Mouse (Mus musculus) heart, postnatal 0 days (tissue): Measurements from ENCODE around the gene Rab1b.

ENCODE experiments used
- CTCF ChIP-seq: IDR thresholded peaks from 2 replicates; pipeline ENCODE4 v1.5.1; 2016; ENCODE audit warnings: antibody characterized with exemption, control low read depth, low read depth
- EP300 ChIP-seq: IDR thresholded peaks from 2 replicates; pipeline ENCODE4 v1.6.1; 2016; ENCODE audit warnings: antibody characterized with exemption, low read depth

- peak; percentile 84 for TF ChIP-seq CTCF
- TF ChIP-seq EP300: no peak
These were observed 12.6 kb downstream of the Rab1b start for GRCm38 (mm10) chr19:5094243-5094632.
